Mouse (Mus musculus) G1E (cell line): ENCODE measurements around the gene Bcl9l. TPM values are rescaled to one million over a fixed set of nuclear protein-coding genes. Genes with fewer than 3 reads are reported as not detected.

Experiments
- ATAC-seq: 2 replicates; pipeline ENCODE4 v1.8.0; 2016; ENCODE audit warnings: mild to moderate bottlenecking; ENCODE audit not compliant: insufficient number of reproducible peaks, poor library complexity, low FRiP score, severe bottlenecking; ENCODE audit errors: extremely low read depth
- DNase-seq: peaks from one replicate; pipeline ENCODE4 v3.0.0; 2012; ENCODE audit warnings: low spot score
- H3K27me3 ChIP-seq: 2 replicates; pipeline ENCODE4 v1.6.1; 2012; ENCODE audit warnings: mild to moderate bottlenecking, low read length, inconsistent platforms; ENCODE audit not compliant: insufficient read depth
- H3K36me3 ChIP-seq: replicated peaks from 2 replicates; pipeline ENCODE3; 2012; ENCODE audit warnings: mild to moderate bottlenecking, inconsistent platforms
- H3K4me1 ChIP-seq: 2 replicates; pipeline ENCODE4 v1.6.1; 2012; ENCODE audit warnings: low read depth, low read length, inconsistent platforms, mixed read lengths; ENCODE audit not compliant: insufficient read depth
- H3K4me3 ChIP-seq: 2 replicates; pipeline ENCODE4 v1.5.1; 2012; ENCODE audit warnings: low read depth, mild to moderate bottlenecking, inconsistent platforms, low read length, moderate library complexity, mixed read lengths
- H3K9me3 ChIP-seq: replicated peaks from 2 replicates; pipeline ENCODE4 v1.6.1; 2012; ENCODE audit warnings: inconsistent platforms
- CTCF ChIP-seq: IDR thresholded peaks from 2 replicates; pipeline ENCODE4 v1.5.1; 2012; ENCODE audit warnings: low read depth, low read length, inconsistent platforms, mixed read lengths
- GATA1 ChIP-seq: IDR thresholded peaks from 2 replicates; pipeline ENCODE4 v1.6.1; 2012; ENCODE audit warnings: borderline replicate concordance, low read length, inconsistent platforms, mixed read lengths
- GATA2 ChIP-seq: IDR thresholded peaks from 2 replicates; pipeline ENCODE4 v1.6.1; 2012; ENCODE audit warnings: low read depth, low read length, inconsistent platforms, borderline replicate concordance
- POLR2AphosphoS5 ChIP-seq: IDR thresholded peaks from 2 replicates; pipeline ENCODE4 v1.6.1; 2012; ENCODE audit warnings: low read depth, low read length, inconsistent platforms; ENCODE audit not compliant: insufficient replicate concordance
- TAL1 ChIP-seq: conservative IDR thresholded peaks from 2 replicates; pipeline ENCODE4 v1.6.1; 2012; ENCODE audit warnings: low read depth, low read length, inconsistent platforms, mixed read lengths
- polyA plus RNA-seq: library from polyadenylated mRNA; stranded (reverse); fragments of >175 nt; gene quantifications from 2 replicates; pipeline ENCODE4 v1.2.3, GENCODE M21; 2012
- total RNA-seq, 2 experiments: library from RNA; stranded (forward) in 1 of 2; stranded (reverse) in 1 of 2; fragments of 200-1000 nt in 1 of 2; fragments of >200 nt in 1 of 2; fragmentation: Nextera tagmentation in 1 of 2; gene quantifications; 2 replicates each; pipeline ENCODE4 v1.2.3; 2014 to 2017

Bcl9l gene
- total and polyA plus RNA-seq, 3 experiments = 0.14 to 0.16 TPM; not detected in 1

DNA sequence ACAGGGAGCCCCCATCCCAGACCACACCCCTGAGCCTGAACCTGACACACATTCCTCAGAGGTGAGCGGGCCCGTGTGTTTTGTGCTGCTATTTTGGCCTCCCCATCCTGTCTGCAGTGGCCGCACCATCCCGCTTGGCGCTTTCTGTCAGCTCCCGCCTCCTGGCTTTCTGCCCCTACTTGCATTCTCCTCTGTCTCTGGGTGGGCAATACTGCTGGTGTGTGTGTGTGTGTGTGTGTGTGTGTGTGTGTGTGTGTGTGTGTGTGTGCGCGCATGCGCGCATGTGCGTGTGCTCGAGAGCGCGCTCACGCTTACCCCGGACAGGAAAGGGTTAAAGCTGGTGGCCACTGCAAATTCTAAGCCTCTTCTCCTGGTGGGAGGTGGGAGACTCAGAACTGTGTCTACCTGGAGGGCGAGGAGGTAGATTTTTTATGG is 7.0 kb downstream of the Bcl9l start:
- no peaks in the 10 kb centered on the region for H3K9me3 ChIP-seq
- H3K4me3 ChIP-seq = no peak overlapping the region
- no peaks in the 10 kb centered on the region; the same call in 1 of the 2 replicates for H3K4me1 ChIP-seq
- ATAC-seq (no peak), DNase-seq (no peak)
- TF ChIP-seq POLR2AphosphoS5 (no peak), CTCF (no peak), GATA2 (no peak), TAL1 (no peak), GATA1 (no peak)
- no peaks in the 10 kb centered on the region for H3K36me3 ChIP-seq
- peaks cover 61% of the 10 kb centered on the region for H3K27me3 ChIP-seq

DNA sequence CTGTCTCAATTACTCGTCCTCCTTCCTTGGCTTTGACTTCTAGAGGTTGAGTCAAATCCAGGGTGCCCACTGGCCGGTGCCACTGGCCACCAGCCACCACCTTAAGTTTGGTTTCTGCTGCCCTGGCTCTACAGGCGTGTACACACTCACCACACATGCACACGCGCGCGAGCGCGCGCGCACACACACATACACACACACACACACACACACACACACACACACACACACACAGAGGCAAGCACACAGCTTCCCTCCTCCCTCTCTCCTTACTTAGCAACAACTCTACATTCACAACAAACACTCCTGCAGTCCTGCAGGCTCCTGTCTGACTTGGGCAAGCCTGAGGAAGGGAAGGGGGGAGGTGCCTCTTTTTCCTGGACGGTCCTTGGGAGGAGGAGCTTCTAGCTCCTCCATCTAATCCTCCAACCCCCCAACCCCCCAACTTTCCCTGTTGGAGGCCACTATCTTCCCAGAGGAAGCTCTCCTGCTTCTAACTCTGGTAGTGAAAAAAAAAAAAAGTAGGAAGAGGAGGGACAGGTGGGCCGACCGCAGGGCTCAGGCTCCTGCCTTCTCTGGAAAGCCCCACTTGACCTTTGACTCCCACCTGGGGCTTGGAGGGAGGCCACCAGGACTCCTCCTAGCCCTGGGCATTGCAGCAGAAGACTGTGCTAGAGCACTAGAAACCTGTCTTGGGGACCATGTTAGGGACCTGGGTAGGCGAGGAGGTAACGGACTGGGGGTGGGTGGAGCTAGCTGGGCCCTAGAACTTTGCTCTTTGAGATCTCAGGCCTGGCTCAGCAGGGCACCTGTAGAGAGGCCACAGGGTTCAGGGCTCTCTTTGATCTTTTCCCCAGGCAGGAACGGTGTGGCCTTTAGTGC is 7.7 kb downstream of the Bcl9l start:
- TF ChIP-seq CTCF = no peak
- no peak for TF ChIP-seq GATA1
- TF ChIP-seq TAL1 = no peak
- no peak for TF ChIP-seq POLR2AphosphoS5
- no peak for TF ChIP-seq GATA2
- no peak for ATAC-seq
- H3K9me3 ChIP-seq = no peaks in the 10 kb centered on the region
- H3K36me3 ChIP-seq = no peaks in the 10 kb centered on the region
- H3K27me3 ChIP-seq = peaks cover 57% of the 10 kb centered on the region
- DNase-seq = no peak
- no peak overlapping the region for H3K4me3 ChIP-seq
- no peaks in the 10 kb centered on the region; the same call in 1 of the 2 replicates for H3K4me1 ChIP-seq

DNA sequence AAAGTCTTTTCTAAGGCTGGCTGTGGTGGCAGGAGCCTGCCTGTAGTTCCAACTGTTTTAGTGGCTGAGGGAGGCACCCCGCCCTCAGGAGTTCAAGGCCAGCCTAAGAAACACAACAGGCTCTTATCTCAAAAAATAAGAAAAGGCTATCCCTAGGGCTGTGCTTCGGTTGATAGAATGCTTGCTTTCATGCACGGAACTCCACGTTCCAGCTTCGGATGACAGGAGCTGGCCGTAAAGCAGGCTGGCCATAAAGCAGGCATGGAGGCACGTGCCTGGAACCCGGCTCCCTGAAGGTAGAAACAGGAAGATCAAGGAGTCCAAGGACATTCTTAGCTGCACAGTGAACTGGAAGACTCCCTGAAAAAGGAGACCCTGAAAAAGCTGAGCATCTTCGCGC is 8.7 kb downstream of the Bcl9l start:
- peaks cover 53% of the 10 kb centered on the region for H3K27me3 ChIP-seq
- no peak for DNase-seq
- no peaks in the 10 kb centered on the region for H3K9me3 ChIP-seq
- no peak for ATAC-seq
- H3K36me3 ChIP-seq = no peaks in the 10 kb centered on the region
- TF ChIP-seq GATA2 (no peak), TAL1 (no peak), CTCF (no peak), GATA1 (no peak), POLR2AphosphoS5 (no peak)
- no peak overlapping the region for H3K4me3 ChIP-seq
- H3K4me1 ChIP-seq = no peaks in the 10 kb centered on the region; the same call in 1 of the 2 replicates

DNA sequence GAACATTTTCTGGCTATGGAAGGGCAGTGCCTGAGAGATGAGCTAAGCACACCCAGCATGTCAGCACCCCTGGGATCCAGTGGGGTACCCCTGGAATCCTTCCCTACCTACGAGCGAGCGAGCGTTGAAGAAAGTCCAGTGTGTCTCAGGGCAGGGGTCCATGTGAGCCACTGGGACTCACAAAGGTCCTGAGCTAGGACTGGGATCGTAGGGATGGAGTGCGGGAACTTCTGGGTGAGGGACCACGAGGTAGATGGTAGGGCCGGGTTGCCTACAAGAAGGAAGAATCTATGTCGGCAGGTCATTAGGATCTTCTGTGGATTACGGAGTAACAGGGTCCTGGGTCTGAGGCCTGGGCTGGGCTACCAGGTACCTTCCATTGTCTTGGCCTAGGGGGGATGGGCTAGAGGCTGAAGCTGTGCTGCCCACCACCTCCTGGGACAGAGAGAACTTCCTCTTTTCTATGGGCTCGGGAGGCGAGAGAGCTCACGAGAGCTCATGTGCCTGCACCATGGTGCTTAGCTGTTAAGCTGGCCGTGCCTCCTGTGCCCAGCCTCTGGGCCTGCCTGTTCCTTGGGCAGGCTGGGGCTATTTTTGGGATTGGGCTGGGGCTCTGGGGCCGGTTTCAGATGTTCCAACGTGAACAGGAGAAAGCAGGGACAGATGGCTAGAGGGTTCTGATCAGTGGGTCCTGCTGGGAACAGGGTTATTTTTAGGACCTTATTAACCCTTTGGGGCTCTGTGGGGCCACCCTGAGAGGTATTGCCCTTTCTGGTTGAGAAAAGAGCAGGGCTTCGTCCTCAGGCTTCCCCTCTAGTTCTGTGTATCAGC is 10.2 kb downstream of the Bcl9l start:
- Histone ChIP-seq H3K4me1 (no peaks in the 10 kb centered on the region; the same call in 1 of the 2 replicates), H3K36me3 (no peaks in the 10 kb centered on the region), H3K4me3 (no peak overlapping the region), H3K9me3 (no peaks in the 10 kb centered on the region), H3K27me3 (peaks cover 54% of the 10 kb centered on the region)
- TF ChIP-seq POLR2AphosphoS5 (no peak), TAL1 (no peak), GATA2 (no peak), GATA1 (no peak), CTCF (no peak)
- DNase-seq (no peak), ATAC-seq (no peak)

DNA sequence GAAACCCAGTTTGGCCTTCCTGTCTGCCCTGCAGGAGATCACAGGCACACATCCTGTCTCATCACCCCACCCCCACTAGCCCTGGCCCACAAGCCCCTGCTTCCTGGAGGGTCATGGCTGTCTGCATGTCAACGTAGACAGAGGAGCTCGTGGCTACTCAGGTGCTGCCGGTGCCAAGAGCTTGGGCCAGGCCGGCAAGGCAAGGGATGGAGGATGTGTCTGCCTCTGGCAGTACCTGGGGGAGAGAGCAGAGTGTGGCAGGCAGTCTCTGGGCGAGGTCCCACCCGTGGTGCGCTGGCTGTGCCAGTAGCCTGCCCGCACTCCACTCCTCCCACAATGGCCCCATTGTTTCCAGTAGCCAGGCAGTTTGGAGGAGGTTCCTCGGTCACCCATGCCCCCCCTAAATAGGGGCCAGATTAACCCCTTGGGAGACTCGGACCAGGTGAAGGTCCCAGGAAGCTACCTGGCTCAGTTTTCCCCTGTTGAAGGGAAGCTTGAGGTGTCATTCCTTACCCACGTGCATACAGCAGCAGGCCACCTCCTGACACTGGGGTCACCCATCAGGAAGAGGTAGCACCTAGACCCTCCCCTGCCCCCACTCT is 11.7 kb downstream of the Bcl9l start:
- TF ChIP-seq POLR2AphosphoS5 (no peak), GATA1 (no peak), CTCF (no peak)
- Histone ChIP-seq H3K4me1 (peaks cover 3% of the 10 kb centered on the region; the same call in 1 of the 2 replicates), H3K36me3 (no peaks in the 10 kb centered on the region), H3K4me3 (no peak overlapping the region), H3K27me3 (peaks cover 59% of the 10 kb centered on the region), H3K9me3 (no peaks in the 10 kb centered on the region)
- ATAC-seq = no peak
- no peak for DNase-seq
